In genomic region chr3:152609076-152609475, GRCm38 (mm10) we compare ENCODE assay signal across 18 mouse cellular contexts. TPM values are rescaled to one million over a fixed set of nuclear protein-coding genes. Genes with fewer than 3 reads are reported as not detected.
"Had no signal": no experiment of that assay in that cellular context is flagged by ENCODE, and none has a peak within 500 bp of the region (broad histone marks: within the 10 kb centered on the region; RNA-seq: fewer than 3 reads in every experiment).

No protein-coding gene starts in this region.

- H3K9me3 ChIP-seq: intestine, embryonic 15.5 days; liver, embryonic 13.5 days; midbrain, embryonic 10.5 days; midbrain, embryonic 13.5 days; neural tube, embryonic 13.5 days had no signal

- H3K4me2 ChIP-seq: intestine, embryonic 15.5 days; liver, embryonic 13.5 days; midbrain, embryonic 13.5 days; neural tube, embryonic 13.5 days had no signal

- H3K27me3 ChIP-seq: intestine, embryonic 15.5 days; liver, embryonic 13.5 days; megakaryocyte, embryonic 14.5 days; midbrain, embryonic 13.5 days; neural tube, embryonic 13.5 days had no signal

- H3K4me1 ChIP-seq: intestine, embryonic 15.5 days; liver, embryonic 13.5 days; megakaryocyte, embryonic 14.5 days; midbrain, embryonic 13.5 days had no signal

- H3K9ac ChIP-seq: intestine, embryonic 15.5 days; liver, embryonic 13.5 days; midbrain, embryonic 13.5 days; neural tube, embryonic 13.5 days had no signal

- H3K36me3 ChIP-seq: intestine, embryonic 15.5 days; liver, embryonic 13.5 days; midbrain, embryonic 10.5 days; midbrain, embryonic 13.5 days; neural tube, embryonic 13.5 days had no signal

- ATAC-seq: intestine, embryonic 15.5 days; midbrain, embryonic 13.5 days; midbrain, embryonic 16.5 days had no signal

- DNase-seq: layer of hippocampus, postnatal 36 days; liver, embryonic 13.5 days; lung, adult 2 months; lung, postnatal 36 days; retina, postnatal 1 day; right cerebral cortex, postnatal 25 days; spleen, adult 18-20 months; thymus, adult 18-20 months; thymus, postnatal 36 days had no signal

- H3K4me3 ChIP-seq: intestine, embryonic 15.5 days; left cerebral cortex, adult 2 months; liver, embryonic 13.5 days; megakaryocyte, embryonic 14.5 days; midbrain, embryonic 10.5 days; midbrain, embryonic 13.5 days; myocyte; neural tube, embryonic 13.5 days had no signal

- H3K27ac ChIP-seq: intestine, embryonic 15.5 days; left cerebral cortex, adult 2 months; liver, embryonic 13.5 days; midbrain, embryonic 10.5 days; midbrain, embryonic 13.5 days; neural tube, embryonic 13.5 days had no signal

RNA-seq across cellular contexts. Expression of gene Ak5, which starts 59.1 kb away (rescaled TPM):
- polyA plus RNA-seq: liver, adult 2 months had no signal
